8 mouse cellular contexts compared by ENCODE assay signal in genomic region chr6:91409448-91410167, GRCm38 (mm10). TPM values are rescaled to one million over a fixed set of nuclear protein-coding genes. Genes with fewer than 3 reads are reported as not detected.
A peak's percentile ranks its signal among the peaks of the same experiment; 100 is the strongest.
DNase-seq lines count a peak whose midpoint lies in the region; ATAC-seq lines count a peak whose summit lies in the region.

No protein-coding gene starts in this region.

- peak; percentile 33 for DNase-seq in right cerebral cortex, postnatal 4 days
- no peak for DNase-seq in right cerebral cortex, postnatal 25 days
- peak; percentile 28 for DNase-seq in kidney, postnatal 10 days
- no peak for DNase-seq in adrenal gland, postnatal 4 days (ENCODE audit: low spot score in 2 of 2)
- DNase-seq in frontal cortex, postnatal 36 days (ENCODE audit: low spot score in 2 of 2) = no peak
- DNase-seq in adrenal gland, adult (ENCODE audit: inconsistent age in 2 of 2, low spot score in 1 of 2) = no peak

- WGBS in forebrain, embryonic 12.5 days = under 1% methylated on average over 34 of the region's 34 CpGs
- WGBS in midbrain, embryonic 16.5 days = 2% methylated on average over 34 of the region's 34 CpGs

- no peaks in the 10 kb centered on the region for H3K9me3 ChIP-seq in forebrain, embryonic 12.5 days
- no peaks in the 10 kb centered on the region for H3K9me3 ChIP-seq in midbrain, embryonic 16.5 days (replicated peaks; ENCODE audit: control insufficient read depth, low read length, poor library complexity, severe bottlenecking)

- H3K27me3 ChIP-seq in forebrain, embryonic 12.5 days = peaks cover 66% of the 10 kb centered on the region
- H3K27me3 ChIP-seq in midbrain, embryonic 16.5 days (ENCODE audit: control insufficient read depth, insufficient read depth, low read depth, low read length) = peaks cover 7% of the 10 kb centered on the region; the same call in 1 of the 2 replicates

- no peak; the same call in 1 of the 2 replicates for ATAC-seq in forebrain, embryonic 12.5 days (ENCODE audit: low FRiP score)
- no peak for ATAC-seq in midbrain, embryonic 16.5 days

- peaks cover 31% of the 10 kb centered on the region for H3K4me1 ChIP-seq in forebrain, embryonic 12.5 days
- H3K4me1 ChIP-seq in midbrain, embryonic 16.5 days (ENCODE audit: control insufficient read depth, insufficient read depth, low read length) = peaks cover 17% of the 10 kb centered on the region; the same call in 1 of the 2 replicates

- peak overlapping the region; percentile 80 for H3K9ac ChIP-seq in forebrain, embryonic 12.5 days
- peak overlapping the region; percentile 84 for H3K9ac ChIP-seq in midbrain, embryonic 16.5 days (ENCODE audit: low read depth, low read length)

- peak overlapping the region; percentile 66; the same call in 1 of the 2 replicates for H3K27ac ChIP-seq in forebrain, embryonic 12.5 days
- peak overlapping the region; percentile 58 for H3K27ac ChIP-seq in midbrain, embryonic 16.5 days (ENCODE audit: low read length)

- H3K36me3 ChIP-seq in forebrain, embryonic 12.5 days (replicated peaks) = peaks cover 37% of the 10 kb centered on the region
- no peaks in the 10 kb centered on the region for H3K36me3 ChIP-seq in midbrain, embryonic 16.5 days (ENCODE audit: control insufficient read depth, insufficient read depth, low read length)

- peak overlapping the region; percentile 69 for H3K4me3 ChIP-seq in forebrain, embryonic 12.5 days (replicated peaks)
- peak overlapping the region; percentile 73 for H3K4me3 ChIP-seq in midbrain, embryonic 16.5 days (ENCODE audit: low read depth, low read length)

- peak overlapping the region; percentile 93 for H3K4me2 ChIP-seq in forebrain, embryonic 12.5 days
- peak overlapping the region; percentile 94 for H3K4me2 ChIP-seq in midbrain, embryonic 16.5 days (ENCODE audit: low read length)

RNA-seq across cellular contexts. Expression of gene Wnt7a, which starts 1.6 kb away (rescaled TPM):
- 16.0 and 22.0 TPM in 2 replicates for polyA plus RNA-seq in forebrain, embryonic 12.5 days (2016; fragmentation: Nextera tagmentation; extraction: Ambion mirVana)
- 8.4 and 10.8 TPM in 2 replicates for polyA plus RNA-seq in midbrain, embryonic 16.5 days (2015; fragmentation: Nextera tagmentation; extraction: Ambion mirVana)
- total RNA-seq in adrenal gland, postnatal 4 days (2021) = under 1 TPM; 0.08 to 0.34 TPM

Comparison
In these comparisons a context has a peak if more than half of its experiments do, and no peak if none do; other contexts are left out.
1. DNase-seq: peak in right cerebral cortex, postnatal 4 days (single experiment) and kidney, postnatal 10 days (single experiment); none in right cerebral cortex, postnatal 25 days (single experiment), adrenal gland, postnatal 4 days (0 of 2), frontal cortex, postnatal 36 days (0 of 2) and adrenal gland, adult (0 of 2).